Mouse (Mus musculus) midbrain, postnatal 0 days (tissue): ENCODE measurements around the gene Cd82. TPM values are rescaled to one million over a fixed set of nuclear protein-coding genes. Genes with fewer than 3 reads are reported as not detected.

Source experiments
- ATAC-seq: fragments of 200-750 bp; cut with Nextera tagmentation; 2 replicates; pipeline ENCODE4 v1.8.0; 2017; ENCODE audit warnings: moderate number of reproducible peaks, mild to moderate bottlenecking, moderate TSS enrichment, moderate library complexity; ENCODE audit not compliant: low FRiP score
- DNase-seq: peaks from one replicate; pipeline ENCODE4 v3.0.0-alpha.2; 2015; ENCODE audit warnings: low spot score
- H3K27ac ChIP-seq: fragments of 300-500 bp; sonication (generic); 2 replicates; pipeline ENCODE4 v1.5.1; 2014; ENCODE audit warnings: low read depth, mild to moderate bottlenecking, low read length, mixed read lengths
- H3K27me3 ChIP-seq: fragments of 300-500 bp; sonication (generic); 2 replicates; pipeline ENCODE4 v1.6.1; 2014; ENCODE audit warnings: low read length, control low read depth, mixed read lengths; ENCODE audit not compliant: insufficient read depth
- H3K36me3 ChIP-seq: fragments of 300-500 bp; sonication (generic); 2 replicates; pipeline ENCODE4 v1.6.1; 2014; ENCODE audit warnings: low read length, control low read depth, mixed read lengths; ENCODE audit not compliant: insufficient read depth
- H3K4me1 ChIP-seq: fragments of 300-500 bp; sonication (generic); 2 replicates; pipeline ENCODE4 v1.6.1; 2014; ENCODE audit warnings: mild to moderate bottlenecking, control low read depth, antibody characterized with exemption, low read length, mixed read lengths; ENCODE audit not compliant: insufficient read depth
- H3K4me2 ChIP-seq: fragments of 300-500 bp; sonication (generic); 2 replicates; pipeline ENCODE4 v1.6.1; 2014; ENCODE audit warnings: low read depth, mild to moderate bottlenecking, low read length, mixed read lengths; ENCODE audit not compliant: poor library complexity, severe bottlenecking
- H3K4me3 ChIP-seq: fragments of 300-500 bp; sonication (generic); 2 replicates; pipeline ENCODE4 v1.5.1; 2014; ENCODE audit warnings: low read depth, mild to moderate bottlenecking, low read length, moderate library complexity
- H3K9ac ChIP-seq: fragments of 300-500 bp; sonication (generic); replicated peaks from 2 replicates; pipeline ENCODE4 v1.6.1; 2014; ENCODE audit warnings: mild to moderate bottlenecking, low read length, moderate library complexity, mixed read lengths; ENCODE audit not compliant: poor library complexity, severe bottlenecking
- H3K9me3 ChIP-seq: fragments of 300-500 bp; sonication (generic); 2 replicates; pipeline ENCODE4 v1.6.1; 2016; ENCODE audit warnings: low read length, control low read depth
- CTCF ChIP-seq: IDR thresholded peaks from 2 replicates; pipeline ENCODE4 v1.5.1; 2016; ENCODE audit warnings: antibody characterized with exemption, mild to moderate bottlenecking
- WGBS: fragments of 180-500 bp; shearing (Covaris S2); extraction: QIAGEN DNeasy Blood & Tissue Kit; methylation state at CpG from one replicate; pipeline ENCODE4 v1.1.7; 2014; 5-methylcytosine and 5-hydroxymethylcytosine counted together
- polyA plus RNA-seq: library from polyadenylated mRNA; unstranded; fragments of >200 nt; fragmentation: Nextera tagmentation; extraction: Ambion mirVana; gene quantifications from 2 replicates; pipeline ENCODE4 v1.2.1, GENCODE M21; 2015
- total RNA-seq: library from RNA; depleted of rRNA; stranded (reverse); fragments of >200 nt; gene quantifications from 2 replicates; pipeline ENCODE4 v1.2.3, GENCODE M21; 2014

The Cd82 gene
- total and polyA plus RNA-seq, 2 experiments from 2014 or later: 9.2 to 14.8 TPM

- DNase-seq: no peak
- no peak for TF ChIP-seq CTCF
- Histone ChIP-seq H3K27me3 (no peaks in the 10 kb centered on the region), H3K4me1 (no peaks in the 10 kb centered on the region), H3K9me3 (no peaks in the 10 kb centered on the region), H3K4me3 (no peak overlapping the region), H3K36me3 (no peaks in the 10 kb centered on the region), H3K27ac (no peak overlapping the region), H3K9ac (no peak overlapping the region), H3K4me2 (no peak overlapping the region)
- no peak for ATAC-seq
- 90% methylated on average over 5 of the region's 5 CpGs for WGBS
These were observed 31.9 kb downstream of the Cd82 start for GRCm38 (mm10) chr2:93430993-93431392.

GRCm38 (mm10) chr2:93428004-93428531 lies 34.9 kb downstream of the Cd82 start:
- H3K9ac ChIP-seq: no peak overlapping the region
- ATAC-seq: no peak
- H3K9me3 ChIP-seq: no peaks in the 10 kb centered on the region
- H3K27ac ChIP-seq: no peak overlapping the region
- H3K36me3 ChIP-seq: no peaks in the 10 kb centered on the region
- H3K4me1 ChIP-seq: no peaks in the 10 kb centered on the region
- 60% methylated on average over 11 of the region's 11 CpGs for WGBS
- H3K4me3 ChIP-seq: no peak overlapping the region
- no peak for TF ChIP-seq CTCF
- no peak overlapping the region for H3K4me2 ChIP-seq
- no peak for DNase-seq
- no peaks in the 10 kb centered on the region for H3K27me3 ChIP-seq

GRCm38 (mm10) chr2:93427000-93427715 lies 35.8 kb downstream of the Cd82 start:
- no peak overlapping the region for H3K27ac ChIP-seq
- no peak overlapping the region for H3K4me3 ChIP-seq
- no peak for TF ChIP-seq CTCF
- DNase-seq: no peak
- no peaks in the 10 kb centered on the region for H3K36me3 ChIP-seq
- no peaks in the 10 kb centered on the region for H3K9me3 ChIP-seq
- no peaks in the 10 kb centered on the region for H3K27me3 ChIP-seq
- no peak overlapping the region for H3K9ac ChIP-seq
- H3K4me2 ChIP-seq: no peak overlapping the region
- no peaks in the 10 kb centered on the region for H3K4me1 ChIP-seq
- 64% methylated on average over 8 of the region's 8 CpGs for WGBS
- no peak for ATAC-seq

GRCm38 (mm10) chr2:93425810-93426209 lies 37.1 kb downstream of the Cd82 start:
- ATAC-seq (no peak), DNase-seq (no peak)
- WGBS: 66% methylated on average over 4 of the region's 4 CpGs
- no peaks in the 10 kb centered on the region for H3K27me3 ChIP-seq
- H3K27ac ChIP-seq: no peak overlapping the region
- no peak overlapping the region for H3K9ac ChIP-seq
- H3K4me3 ChIP-seq: no peak overlapping the region
- no peaks in the 10 kb centered on the region for H3K9me3 ChIP-seq
- TF ChIP-seq CTCF: no peak
- H3K36me3 ChIP-seq: no peaks in the 10 kb centered on the region
- no peaks in the 10 kb centered on the region for H3K4me1 ChIP-seq
- no peak overlapping the region for H3K4me2 ChIP-seq

- H3K36me3 ChIP-seq: no peaks in the 10 kb centered on the region
- 92% methylated on average over 9 of the region's 9 CpGs for WGBS
- H3K9ac ChIP-seq: no peak overlapping the region
- no peak overlapping the region for H3K4me2 ChIP-seq
- no peaks in the 10 kb centered on the region for H3K4me1 ChIP-seq
- H3K27me3 ChIP-seq: no peaks in the 10 kb centered on the region
- TF ChIP-seq CTCF: no peak
- H3K4me3 ChIP-seq: no peak overlapping the region
- no peak overlapping the region for H3K27ac ChIP-seq
- no peaks in the 10 kb centered on the region for H3K9me3 ChIP-seq
- DNase-seq: no peak
- no peak for ATAC-seq
These were observed 38.5 kb downstream of the Cd82 start for GRCm38 (mm10) chr2:93424307-93424984.

- Histone ChIP-seq H3K36me3 (no peaks in the 10 kb centered on the region), H3K9ac (no peak overlapping the region), H3K4me2 (no peak overlapping the region), H3K27me3 (peaks cover 4% of the 10 kb centered on the region; the same call in 1 of the 2 replicates), H3K4me3 (no peak overlapping the region), H3K9me3 (no peaks in the 10 kb centered on the region), H3K27ac (no peak overlapping the region), H3K4me1 (no peaks in the 10 kb centered on the region)
- TF ChIP-seq CTCF: peak; percentile 79
- 31% methylated on average over 7 of the region's 7 CpGs for whole genome bisulfite sequencing
- DNase-seq (peak; percentile 70), ATAC-seq (no peak)
These were observed 41.6 kb downstream of the Cd82 start for GRCm38 (mm10) chr2:93421320-93421719.
